Mouse (Mus musculus): ENCODE measurements around the gene Rrnad1.

Rrnad1 gene

DNA sequence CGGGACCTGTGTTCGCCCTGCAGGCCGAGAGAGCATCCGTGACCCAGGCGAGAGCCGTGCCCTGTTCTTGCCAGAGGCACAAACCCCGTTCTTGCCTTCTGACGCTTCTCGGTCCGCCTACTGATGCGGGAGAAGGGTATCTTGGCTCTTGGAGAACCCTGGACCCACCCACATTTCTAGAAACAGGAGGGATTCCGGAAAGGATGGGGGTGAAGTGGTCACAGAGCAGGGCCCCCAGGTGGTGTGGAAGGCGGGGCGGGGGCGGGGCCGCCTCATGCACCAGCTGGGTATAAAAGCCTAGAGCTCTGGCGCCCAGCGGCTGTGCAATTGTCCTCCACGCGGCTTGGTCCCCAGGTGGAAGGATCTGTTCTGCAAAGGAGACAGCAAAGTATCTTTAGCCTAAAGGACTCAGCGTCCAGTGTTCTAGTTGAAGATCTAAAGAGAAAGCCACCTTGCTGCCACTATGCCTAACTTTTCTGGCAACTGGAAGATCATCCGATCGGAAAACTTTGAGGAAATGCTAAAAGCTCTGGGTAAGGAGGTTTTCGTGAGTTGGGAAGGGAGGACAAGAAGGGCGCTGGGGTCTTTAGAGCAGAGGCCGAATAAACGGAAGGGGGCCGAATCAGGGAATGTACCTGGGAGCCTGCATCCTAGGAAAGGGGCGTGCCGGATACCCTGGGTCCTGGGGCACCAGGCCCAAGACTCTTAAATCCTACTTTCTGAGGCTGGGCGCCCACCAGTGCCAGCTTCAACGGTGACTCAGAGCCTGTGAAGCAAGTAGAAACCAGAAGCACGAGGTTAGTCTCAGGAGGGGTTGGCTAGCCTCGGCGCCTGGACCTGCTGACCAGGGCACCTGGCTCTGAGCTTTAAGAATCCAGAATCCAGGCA is 18.1 kb upstream of the Rrnad1 start, which contains the start of gene Crabp2:
Crabp2 (plus strand) TSS at position 289 of the 888 bp plus-strand sequence.
- DNase-seq (ENCODE audit: low spot score), result no peak

DNA sequence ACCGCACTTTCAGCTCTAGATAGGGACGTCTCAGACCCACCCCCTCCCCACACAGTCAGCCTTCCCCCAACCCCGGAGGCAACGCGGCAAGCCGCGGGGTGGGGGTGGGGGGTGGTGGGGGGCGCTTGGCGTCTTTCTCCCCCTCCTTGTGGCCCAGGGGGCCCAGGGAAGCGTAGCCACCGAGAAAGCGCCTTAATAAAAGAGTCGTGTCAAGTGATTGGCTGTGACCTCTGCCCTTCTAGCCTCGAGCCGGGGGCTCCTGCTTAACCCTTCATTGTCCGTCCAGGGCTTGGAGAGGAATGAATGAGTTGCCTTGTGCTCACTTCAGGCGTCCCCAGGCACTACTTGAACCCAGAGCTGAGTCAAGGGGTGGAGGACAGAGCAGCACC is 17.3 kb upstream of the Rrnad1 start:
- DNase-seq (ENCODE audit: low spot score), result no peak

DNA sequence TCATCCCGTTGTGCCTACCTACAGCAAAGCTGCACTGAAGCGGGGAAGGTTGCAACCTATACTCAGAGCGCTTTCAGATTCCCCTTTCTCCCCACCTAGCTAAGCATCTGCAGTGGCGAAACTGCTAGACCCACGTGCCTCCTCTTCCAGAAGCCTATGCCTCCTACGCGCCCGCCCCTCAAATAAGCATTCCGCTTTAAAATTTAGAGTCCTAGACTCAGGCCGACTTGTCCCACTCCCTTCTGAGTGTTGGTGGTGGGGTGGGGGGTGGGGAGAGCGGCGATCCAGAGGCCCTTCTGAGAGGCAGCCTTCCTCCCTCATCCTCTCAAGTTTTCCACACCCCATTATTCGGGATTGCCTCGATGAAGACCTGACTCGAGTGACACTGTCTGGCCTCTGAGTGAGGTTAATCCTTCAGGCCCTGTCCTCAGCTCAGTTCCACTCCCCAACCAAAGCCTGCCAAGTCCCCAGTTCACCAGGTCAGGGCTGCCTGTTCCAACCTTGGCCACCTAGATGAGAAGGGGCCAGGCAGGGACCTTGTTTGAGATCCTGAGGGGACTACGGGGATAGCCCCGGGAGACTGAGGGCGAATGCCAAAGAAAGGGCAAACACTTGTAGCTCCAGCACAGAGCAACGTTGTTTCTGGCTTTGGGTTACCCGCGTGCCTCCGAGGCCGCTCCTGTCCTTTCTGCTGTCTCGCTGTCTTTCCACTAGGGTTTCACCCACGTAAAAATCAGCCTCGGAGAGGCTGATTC is 16.7 kb upstream of the Rrnad1 start:
- no peak for DNase-seq (ENCODE audit: low spot score)

DNA sequence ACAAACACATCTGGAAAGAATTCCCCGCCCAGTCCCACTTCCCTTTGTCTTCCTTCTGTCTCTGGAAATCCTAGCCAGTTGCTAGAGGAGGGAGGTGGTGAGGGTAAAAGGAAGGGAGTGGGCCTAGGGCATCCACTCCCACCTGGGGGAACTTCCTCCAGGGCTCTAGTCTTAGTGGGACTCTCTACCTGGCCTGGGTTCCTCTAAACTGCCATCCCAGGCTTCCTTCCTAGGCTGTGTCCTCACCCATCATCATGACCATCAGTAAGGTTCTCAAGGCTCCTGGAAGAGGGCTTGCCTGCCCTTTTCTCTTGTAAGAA is 16.0 kb upstream of the Rrnad1 start:
- DNase-seq (ENCODE audit: low spot score), result no peak

DNA sequence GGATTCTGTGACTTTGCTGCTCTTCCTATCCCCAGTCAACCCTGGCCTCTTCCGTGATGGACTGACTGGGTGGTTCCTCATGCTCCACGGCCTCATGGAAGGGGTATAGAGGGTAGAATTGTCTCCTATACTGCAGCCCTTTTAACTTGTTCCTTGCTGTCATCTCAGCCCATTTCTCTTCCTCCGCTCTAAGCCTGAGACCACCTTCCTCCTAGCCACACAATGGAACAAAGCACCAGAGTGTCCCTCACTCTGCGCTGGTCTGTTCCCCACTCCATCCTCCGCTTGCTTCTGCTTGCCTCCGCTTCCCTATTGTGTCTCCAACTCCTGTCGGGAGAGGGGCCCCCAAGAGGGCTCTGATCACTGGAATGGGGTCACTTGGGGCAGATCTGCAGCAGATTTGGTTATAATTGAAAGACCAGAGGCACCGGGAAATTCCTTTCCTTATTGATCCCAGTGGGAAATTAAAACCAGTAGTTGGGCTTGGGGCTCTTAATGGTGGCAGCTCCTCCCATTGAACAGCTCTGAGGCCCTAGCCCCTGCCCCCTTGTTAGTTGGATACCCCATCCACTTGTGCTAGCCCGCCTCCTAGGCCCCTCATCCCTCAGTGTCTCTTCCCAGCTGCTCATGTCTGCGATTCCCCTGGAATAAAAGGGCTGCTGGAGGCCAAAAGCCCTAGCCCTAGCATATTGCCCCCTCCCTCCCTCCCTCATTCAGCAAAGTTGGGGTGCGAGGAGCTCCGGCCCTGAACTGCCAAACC is 15.4 kb upstream of the Rrnad1 start:
- no peak for DNase-seq (ENCODE audit: low spot score)

DNA sequence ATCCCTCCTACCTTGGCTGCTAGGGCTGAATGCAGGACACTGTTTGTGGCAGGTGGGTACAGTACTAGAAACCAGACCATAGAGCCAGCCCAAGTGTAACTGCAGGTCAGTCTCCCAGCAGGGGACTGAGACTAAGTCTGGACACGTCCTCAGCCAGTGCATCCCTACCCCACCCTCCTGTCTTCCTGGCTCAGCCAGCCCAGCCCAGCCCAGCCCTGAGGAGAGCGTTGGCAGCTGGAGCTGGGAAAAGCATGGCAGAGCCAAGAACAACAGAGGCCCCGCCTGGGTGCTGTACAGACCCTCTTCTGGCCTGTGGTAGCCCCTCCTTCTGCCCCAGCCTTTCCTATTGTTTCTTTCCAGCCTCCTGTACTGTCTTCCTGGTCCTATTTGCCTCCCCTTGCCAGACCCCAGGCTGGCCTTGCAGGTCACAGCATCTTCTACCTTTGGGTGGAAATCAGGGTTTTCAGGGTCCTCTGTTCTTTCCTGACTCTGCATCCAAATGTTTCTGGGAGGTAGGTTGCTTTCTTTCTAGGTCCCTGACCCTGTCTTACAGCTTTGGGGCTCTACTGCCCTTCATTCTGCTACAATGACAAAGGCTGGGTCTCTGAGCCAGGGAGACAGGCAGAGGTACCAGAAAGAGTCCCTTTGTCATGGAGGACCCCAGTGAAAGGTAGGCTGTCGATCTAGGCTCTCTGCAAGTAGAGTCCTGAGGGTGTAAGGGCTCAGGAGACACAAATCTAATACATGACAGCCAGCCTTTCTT is 14.5 kb upstream of the Rrnad1 start:
- no peak for DNase-seq (ENCODE audit: low spot score)

DNA sequence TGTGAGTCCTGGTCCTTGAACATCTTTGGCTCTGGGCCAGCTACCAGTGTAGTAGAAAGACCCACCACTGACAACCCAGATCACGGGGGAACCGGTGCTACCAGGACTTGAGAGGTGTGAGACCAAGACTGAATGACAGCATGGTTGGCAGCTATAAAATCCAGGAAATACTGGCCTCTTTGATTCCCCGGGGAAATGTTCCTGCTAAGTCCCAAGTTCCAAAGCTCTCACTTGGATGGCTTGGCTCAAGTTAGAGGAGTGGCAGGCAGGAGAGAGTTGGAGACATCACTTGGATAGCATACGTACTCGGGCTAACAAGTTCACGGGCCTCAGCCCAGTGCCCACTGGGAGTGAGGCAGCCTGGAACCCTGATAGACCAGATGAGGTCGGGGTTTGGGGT is 13.1 kb upstream of the Rrnad1 start:
- DNase-seq (ENCODE audit: low spot score), result no peak

DNA sequence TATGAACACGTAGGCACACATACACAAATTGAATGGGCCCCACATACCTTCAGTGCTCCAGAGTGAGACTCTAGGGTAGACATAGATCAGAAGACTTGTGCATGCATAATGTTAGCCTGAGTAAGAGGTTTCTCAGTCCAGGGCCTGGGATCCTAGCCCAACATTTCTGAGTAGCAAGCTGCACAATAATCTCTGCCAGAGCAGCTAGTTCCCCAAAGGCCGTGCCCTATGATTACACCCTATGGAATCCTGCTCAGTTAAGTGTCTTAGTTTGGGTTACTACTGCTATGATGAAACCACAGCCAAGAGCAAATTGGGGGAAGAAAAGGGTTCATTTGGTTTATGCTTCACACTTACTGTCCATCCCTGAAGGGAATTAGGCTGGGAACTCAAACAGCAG is 12.0 kb upstream of the Rrnad1 start:
- no peak for DNase-seq (ENCODE audit: low spot score)

DNA sequence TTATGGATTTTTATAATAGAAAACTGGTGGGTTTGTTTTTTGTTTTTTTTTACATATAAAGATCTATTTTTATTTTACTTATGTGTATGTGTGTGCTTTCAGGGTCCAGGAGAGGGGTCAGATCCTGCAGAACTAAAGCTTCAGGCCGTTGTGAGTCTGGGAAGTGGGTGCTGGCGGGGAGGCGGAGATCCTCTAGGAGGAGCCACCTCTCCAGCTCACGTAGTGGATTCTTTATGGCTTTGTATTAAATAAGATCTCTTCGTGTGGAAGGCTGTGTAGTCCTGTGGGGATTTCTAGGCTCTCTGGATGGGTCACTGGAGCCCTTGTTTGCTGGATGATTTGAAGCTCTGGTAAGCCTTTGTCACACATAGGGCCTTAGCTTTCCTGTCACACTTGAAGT is 10.1 kb upstream of the Rrnad1 start:
- no peak for DNase-seq (ENCODE audit: low spot score)

DNA sequence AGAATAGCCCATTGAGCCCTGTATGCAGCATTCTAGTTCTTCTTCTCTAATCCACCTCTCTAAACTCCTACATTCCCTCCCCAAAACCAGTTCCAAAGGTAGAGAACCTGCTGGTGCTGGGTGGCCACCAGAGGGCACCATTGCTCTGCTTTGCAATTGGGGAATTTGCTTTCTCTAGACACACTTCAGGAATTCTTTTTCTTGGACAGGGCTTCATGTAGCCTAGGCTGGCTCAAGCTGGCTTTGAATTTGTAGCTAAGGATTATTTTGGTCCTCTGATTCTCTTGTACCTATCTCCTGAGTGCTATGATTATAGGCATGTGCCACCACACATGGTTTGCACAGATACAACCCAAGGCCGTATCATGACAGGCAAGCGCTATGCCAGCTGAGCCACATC is 5.3 kb upstream of the Rrnad1 start:
- no peak for DNase-seq (ENCODE audit: low spot score)

DNA sequence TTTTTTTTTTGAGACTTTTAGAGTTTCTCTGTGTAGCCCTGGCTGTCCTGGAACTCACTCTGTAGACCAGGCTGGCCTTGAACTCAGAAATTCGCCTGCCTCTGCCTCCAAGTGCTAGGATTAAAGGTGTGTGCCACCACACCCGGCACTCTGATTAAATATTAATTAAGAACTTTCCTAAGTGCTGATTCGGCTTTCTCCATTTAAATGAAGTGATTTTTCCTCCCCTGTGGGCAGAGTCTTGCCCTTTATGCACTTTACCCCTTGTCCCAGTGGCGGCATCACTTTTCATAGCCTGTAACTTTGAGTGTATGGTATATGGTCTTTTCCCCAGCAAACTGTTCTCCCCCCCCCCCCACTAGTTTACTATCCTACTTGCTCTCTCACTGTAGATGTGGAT is 4.7 kb upstream of the Rrnad1 start:
- DNase-seq (ENCODE audit: low spot score), result no peak

DNA sequence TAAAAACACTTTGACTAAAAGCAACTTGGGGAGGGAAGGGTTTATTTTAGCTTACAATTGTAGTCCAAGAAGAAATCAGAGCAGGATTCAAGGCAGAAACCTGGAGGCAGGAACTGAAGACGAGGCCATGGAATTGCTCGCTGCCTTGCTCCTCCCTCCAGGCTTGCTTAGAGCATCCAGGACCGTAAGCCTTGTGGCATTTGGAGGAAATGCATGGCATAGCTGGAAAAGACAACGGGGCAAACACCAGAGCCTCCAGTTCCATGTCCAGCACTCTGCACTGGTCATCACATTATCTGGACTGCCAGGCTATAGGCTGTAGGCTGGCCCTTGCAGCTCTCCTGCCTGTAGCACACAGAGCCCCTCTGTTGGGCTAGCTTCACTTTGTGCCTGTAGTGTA is 4.0 kb upstream of the Rrnad1 start:
- DNase-seq (ENCODE audit: low spot score), result no peak

DNA sequence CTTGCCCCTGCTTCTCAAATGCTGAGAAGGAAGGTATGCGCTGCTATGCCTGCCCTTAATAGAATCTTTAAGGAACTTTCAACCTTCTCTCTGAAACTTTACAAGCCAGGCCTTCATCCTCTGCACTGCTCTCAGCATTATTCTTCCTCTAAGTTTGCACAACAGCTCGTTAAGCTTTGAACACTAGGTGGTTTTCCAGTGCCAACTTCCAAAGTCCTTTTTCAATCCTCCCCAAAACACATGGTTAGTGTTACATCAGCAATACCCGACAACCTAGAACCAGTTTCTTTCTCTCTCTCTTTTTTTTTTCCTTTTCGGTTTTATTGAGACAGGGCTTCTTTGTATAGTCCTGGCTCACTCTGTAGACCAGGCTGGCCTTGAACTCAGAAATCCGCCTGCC is 3.5 kb upstream of the Rrnad1 start:
- DNase-seq (ENCODE audit: low spot score), result no peak

DNA sequence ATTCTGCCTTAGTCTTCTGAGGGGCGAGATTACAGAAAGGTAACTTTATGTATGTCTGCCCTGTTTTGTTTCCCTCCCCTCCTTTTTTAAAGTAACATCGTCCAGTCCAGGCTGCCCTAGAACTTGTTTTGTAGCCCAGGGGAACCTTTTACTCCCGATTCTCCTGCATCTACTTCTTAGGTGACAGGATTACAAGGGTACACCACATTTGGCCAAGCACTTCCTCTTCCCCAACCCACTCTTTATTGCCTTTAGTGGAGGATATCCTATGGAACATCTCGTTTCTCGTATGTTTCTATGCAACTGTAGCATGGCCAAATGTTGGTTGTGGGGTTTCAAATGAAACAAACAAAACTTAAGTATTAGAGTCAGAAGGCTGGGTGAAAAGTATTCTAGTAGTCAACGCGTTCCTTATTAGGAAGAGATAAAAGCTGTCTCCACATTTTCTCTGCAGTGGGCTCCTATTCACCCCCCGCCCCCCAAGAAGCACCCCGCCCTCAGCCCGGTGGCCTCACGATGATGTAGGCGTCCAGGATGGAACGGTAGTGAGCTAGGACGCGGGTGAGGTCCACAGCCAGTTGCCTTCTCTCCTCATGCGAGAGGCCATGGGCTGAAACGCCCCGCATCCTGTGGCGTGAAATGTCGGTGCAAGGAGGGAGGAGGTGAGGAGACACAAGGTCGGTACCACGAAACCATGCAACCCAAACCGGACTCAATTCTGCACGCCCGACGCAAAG is 1.0 kb downstream of the Rrnad1 start:
- DNase-seq (ENCODE audit: low spot score), result no peak

DNA sequence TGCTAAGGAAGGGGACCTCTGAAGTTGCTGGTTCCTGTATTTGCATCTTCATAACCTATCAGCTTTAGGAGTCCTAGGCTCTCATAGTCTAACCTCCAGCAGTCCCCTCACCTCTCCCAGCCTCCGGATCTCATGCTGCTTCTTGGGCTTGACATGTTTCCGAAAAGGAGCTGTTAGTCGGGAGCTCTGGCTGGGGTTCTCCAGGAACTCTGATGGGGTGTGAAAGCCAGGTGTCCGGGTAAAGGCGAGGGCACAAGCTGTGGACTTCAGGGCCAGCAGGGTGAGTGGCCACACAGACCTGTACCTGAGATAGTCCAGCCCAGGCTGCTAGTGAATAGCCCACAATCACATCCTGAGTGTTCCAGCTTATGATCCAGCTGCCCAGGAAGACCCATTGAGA is 3.1 kb downstream of the Rrnad1 start:
- DNase-seq (ENCODE audit: low spot score), result no peak

DNA sequence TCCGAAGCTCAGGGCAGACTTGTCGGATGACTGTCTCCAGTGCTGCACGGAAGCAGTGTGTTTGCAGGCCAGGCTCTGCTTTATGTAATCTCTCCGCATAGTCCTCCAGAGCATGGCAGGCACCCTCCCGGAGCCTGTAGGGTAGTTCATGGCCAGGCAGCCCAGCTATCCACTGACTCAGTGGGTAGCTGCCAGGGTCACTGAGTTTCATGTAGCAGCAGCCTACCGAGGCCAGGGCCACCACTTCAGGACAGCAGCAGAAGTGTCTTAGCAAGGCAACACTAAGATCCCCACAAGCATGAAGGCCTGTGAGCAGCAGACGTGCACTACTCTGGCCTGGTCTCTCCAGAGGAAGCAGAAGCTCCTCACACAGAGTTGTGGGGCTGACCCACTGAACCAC is 5.5 kb downstream of the Rrnad1 start:
- no peak for DNase-seq (ENCODE audit: low spot score)

DNA sequence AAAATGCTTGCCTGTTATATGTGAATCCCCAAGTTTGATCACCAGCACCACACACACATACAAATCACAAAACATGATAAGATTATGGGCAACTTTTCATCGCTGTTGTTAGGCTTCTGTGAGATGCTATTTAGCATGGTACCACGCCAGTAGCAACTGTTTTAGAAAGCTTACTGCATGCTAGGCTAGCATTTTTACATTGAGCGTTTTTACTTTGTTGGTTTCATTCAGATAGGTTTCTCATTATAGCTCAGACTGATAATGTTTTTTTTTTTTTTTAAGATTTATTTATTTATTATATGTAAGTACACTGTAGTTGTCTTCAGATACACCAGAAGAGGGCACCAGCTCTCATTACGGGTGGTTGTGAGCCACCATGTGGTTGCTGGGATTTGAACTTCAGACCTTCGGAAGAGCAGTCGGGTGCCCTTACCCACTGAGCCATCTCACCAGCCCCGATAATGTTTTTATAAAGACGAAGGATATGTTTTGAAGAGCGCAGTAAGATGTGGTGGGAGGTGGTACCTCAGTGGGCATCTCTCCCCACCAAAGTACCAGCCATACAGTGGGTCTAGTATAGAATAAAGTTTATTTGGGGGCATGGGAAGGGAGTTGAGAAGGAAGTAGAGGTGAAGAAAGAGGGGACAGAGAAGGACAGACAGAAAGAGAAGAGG is 10.1 kb downstream of the Rrnad1 start:
- no peak for DNase-seq (ENCODE audit: low spot score)

DNA sequence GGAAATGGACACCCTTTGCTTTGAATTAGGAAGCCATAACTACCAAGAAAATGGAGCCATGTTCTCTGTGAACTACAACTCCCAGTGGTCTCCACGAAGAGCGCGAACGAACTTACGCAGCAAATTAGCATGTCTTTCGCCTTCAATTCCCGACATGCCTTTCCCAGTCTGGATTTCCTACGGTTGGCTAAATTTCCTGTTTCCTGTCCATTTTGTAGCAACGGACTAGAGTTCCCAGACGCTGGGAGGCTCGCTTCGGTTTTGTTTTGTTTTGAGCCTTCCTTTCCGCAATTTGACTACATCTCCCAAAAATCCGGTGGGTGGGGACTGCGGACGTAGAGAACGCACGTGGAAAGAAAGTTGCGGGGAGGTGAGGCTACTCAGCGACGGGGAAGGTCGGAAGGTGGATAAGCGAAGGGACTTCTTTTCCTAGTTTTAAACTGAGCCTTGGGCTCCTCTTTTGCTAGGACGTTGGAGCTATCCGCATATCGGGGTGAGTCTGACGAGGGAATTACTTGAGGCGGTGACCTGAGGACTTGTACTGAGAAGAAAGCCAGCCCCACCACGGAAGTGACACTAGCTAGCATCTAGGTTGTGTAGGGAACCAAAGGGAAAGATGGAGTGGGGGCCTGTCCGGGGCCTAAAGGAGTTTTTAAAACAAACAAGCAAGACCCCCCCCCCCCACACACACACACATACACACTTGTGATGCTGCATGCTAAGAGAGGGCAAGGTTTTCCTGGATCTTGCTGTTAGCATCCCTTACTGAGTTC is 11.0 kb downstream of the Rrnad1 start, which contains the start of gene Mrpl24:
Mrpl24 (plus strand) TSS at position 171 of the 773 bp plus-strand sequence.
- DNase-seq (ENCODE audit: low spot score), result peak; percentile 87

DNA sequence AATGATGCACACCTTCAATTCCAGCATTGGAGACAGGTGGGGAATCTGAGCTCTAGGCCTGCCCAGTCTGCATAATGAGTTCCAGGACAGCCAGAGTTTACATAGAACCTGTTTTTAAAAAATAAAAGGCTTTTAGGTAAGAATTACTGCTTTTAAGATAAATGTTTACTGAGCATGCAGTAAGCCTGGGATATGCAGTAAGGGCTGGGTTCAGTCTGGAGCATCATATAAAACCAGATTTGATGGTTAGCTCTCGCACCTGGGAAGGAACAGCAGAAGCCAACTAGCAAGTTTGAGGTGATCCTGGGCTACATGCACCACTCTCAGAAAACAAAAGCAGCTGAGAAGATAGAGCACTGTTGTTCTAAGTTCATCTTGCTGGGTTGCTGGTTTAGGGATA is 12.0 kb downstream of the Rrnad1 start:
- no peak for DNase-seq (ENCODE audit: low spot score)

DNA sequence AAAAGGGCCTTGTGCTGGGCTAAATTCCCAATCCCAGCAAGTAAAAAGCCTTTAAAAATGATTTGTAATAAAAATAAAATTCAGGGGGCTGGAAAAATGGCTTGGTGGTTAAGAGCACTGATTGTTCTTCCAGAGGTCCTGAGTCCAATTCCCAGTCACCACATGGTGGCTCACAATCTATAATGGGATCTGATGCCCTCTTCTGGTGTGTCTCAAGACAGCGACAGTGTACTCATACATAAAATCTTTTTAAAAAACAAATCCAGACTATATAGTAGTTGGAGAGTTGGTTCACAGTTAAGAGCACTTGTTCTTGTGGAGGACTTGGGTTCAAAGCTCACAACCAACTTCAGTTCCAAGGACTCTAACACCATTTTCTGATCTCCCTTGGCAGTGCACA is 13.5 kb downstream of the Rrnad1 start:
- no peak for DNase-seq (ENCODE audit: low spot score)
